Mouse (Mus musculus) T-helper 2 cell (primary cell): ENCODE measurements around the gene Kalrn.

ENCODE experiments used
- in situ Hi-C: fragments of 300-600 bp; cut with MboI, MseI; formaldehyde crosslinking; loops from one replicate; pipeline ENCODE4 v1.15.1; 2025; ENCODE audit warnings: high pct_unique_total_duplicates

Gene Kalrn

GRCm38 (mm10) chr16:34557891-34558290, 15.4 kb downstream of the Kalrn start:
- in situ Hi-C loops, result loop anchor here (10.0 kb wide), 1 partner anchor 413 kb away; no protein-coding TSS in a partner anchor

- in situ Hi-C loops, result loop anchor here (5.0 to 10.0 kb wide), 2 partner anchors 100 to 408 kb away; no protein-coding TSS in a partner anchor
Observed at GRCm38 (mm10) chr16:34552731-34553130, 20.6 kb downstream of the Kalrn start.

- in situ Hi-C loops, result no loop called here
Observed at GRCm38 (mm10) chr16:34549470-34549999, 23.8 kb downstream of the Kalrn start.

- in situ Hi-C loops, result no loop called here
Observed at GRCm38 (mm10) chr16:34546805-34547509, 26.4 kb downstream of the Kalrn start.

- in situ Hi-C loops, result no loop called here
Observed at GRCm38 (mm10) chr16:34543754-34544153, 29.6 kb downstream of the Kalrn start.

GRCm38 (mm10) chr16:34542341-34542740, 31.0 kb downstream of the Kalrn start:
- in situ Hi-C loops, result no loop called here

- in situ Hi-C loops, result no loop called here
Observed at GRCm38 (mm10) chr16:34538679-34539185, 34.6 kb downstream of the Kalrn start.

GRCm38 (mm10) chr16:34536300-34536699, 37.0 kb downstream of the Kalrn start:
- in situ Hi-C loops, result no loop called here

- in situ Hi-C loops, result no loop called here
Observed at GRCm38 (mm10) chr16:34535135-34535534, 38.2 kb downstream of the Kalrn start.

GRCm38 (mm10) chr16:34531506-34531905, 41.8 kb downstream of the Kalrn start:
- in situ Hi-C loops, result no loop called here

- in situ Hi-C loops, result no loop called here
Observed at GRCm38 (mm10) chr16:34530029-34530428, 43.3 kb downstream of the Kalrn start.

GRCm38 (mm10) chr16:34528234-34528983, 44.9 kb downstream of the Kalrn start:
- in situ Hi-C loops, result no loop called here

GRCm38 (mm10) chr16:34526378-34526777, 47.0 kb downstream of the Kalrn start:
- in situ Hi-C loops, result no loop called here

GRCm38 (mm10) chr16:34525866-34526265, 47.5 kb downstream of the Kalrn start:
- in situ Hi-C loops, result no loop called here

GRCm38 (mm10) chr16:34525205-34525604, 48.1 kb downstream of the Kalrn start:
- in situ Hi-C loops, result no loop called here

- in situ Hi-C loops, result no loop called here
Observed at GRCm38 (mm10) chr16:34521061-34521460, 52.3 kb downstream of the Kalrn start.

- in situ Hi-C loops, result no loop called here
Observed at GRCm38 (mm10) chr16:34516891-34517398, 56.4 kb downstream of the Kalrn start.

GRCm38 (mm10) chr16:34515485-34515884, 57.8 kb downstream of the Kalrn start:
- in situ Hi-C loops, result no loop called here

GRCm38 (mm10) chr16:34513956-34514593, 59.3 kb downstream of the Kalrn start:
- in situ Hi-C loops, result no loop called here

GRCm38 (mm10) chr16:34512326-34512725, 61.0 kb downstream of the Kalrn start:
- in situ Hi-C loops, result no loop called here

GRCm38 (mm10) chr16:34508125-34508524, 65.2 kb downstream of the Kalrn start:
- in situ Hi-C loops, result loop anchor here (10.0 kb wide), 1 partner anchor 927 kb away; no protein-coding TSS in a partner anchor

- in situ Hi-C loops, result loop anchor here (10.0 kb wide), 1 partner anchor 929 kb away; no protein-coding TSS in a partner anchor
Observed at GRCm38 (mm10) chr16:34506048-34506447, 67.3 kb downstream of the Kalrn start.
